Mouse (Mus musculus): ENCODE data around the gene Smyd4.
A peak's percentile ranks its signal among the peaks of the same experiment; 100 is the strongest.

The Smyd4 gene

DNA sequence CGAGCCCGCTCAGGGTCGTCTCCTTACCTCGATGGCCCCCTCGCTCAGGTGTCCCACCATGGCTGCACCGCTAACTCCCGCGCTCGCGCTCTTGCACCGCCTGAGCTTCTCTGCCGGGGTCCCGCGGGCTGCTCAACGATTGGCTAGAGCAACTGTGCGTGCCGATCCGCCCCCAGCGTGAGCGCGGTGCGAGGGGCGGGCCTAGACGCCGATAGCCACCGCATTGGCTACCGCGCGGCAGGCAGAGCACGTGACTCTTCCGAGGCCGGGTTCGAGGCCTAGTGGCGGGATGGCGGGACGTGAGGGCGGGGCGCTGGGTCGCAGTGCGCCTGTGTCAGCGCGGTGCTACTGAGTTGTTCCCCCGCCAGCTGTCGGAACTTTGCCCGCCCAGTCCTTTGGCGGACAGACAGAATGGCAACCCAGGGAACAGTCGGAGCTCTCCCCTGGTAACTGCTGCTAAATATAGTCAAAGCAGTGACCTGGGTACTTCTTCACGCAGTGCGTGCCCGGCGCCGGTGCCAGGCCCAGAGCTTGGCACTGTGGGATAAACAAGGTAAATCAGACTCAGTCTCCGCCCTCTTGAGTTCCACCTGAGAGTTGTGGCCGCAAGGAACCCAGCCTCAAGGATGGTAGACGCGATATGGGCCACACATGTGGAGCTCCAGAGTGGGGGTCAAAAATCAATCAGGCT lies at the start of gene Smyd4, which contains the start of gene Rpa1:
Smyd4 (plus strand) TSS at position 235 of the 691 bp plus-strand sequence.
Rpa1 (minus strand) TSS at position 126 of the 691 bp plus-strand sequence.
- peak; percentile 97 for ATAC-seq (ENCODE audit: insufficient number of reproducible peaks, low FRiP score, low TSS enrichment)

DNA sequence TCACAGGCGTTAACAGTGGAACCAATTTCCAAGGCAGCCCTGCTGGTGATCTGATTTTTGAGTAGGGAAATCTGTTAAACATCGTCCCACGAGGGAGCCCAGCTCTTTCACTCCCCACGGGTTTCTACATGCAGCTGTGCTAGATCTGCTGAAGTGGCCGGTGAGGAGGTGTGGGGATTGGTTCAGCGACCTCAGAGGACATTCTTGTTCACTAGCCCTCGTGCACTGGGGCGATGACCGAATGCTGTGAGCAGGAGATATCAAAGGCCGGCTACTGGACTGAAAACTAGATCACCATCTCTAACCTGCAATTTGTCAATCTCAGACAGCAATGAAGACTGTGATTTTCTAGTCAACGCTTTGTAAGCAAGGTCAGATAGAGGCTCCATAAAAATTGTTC lies 49.7 kb upstream of the Smyd4 start:
- no peak for ATAC-seq (ENCODE audit: insufficient number of reproducible peaks, low FRiP score, low TSS enrichment)

DNA sequence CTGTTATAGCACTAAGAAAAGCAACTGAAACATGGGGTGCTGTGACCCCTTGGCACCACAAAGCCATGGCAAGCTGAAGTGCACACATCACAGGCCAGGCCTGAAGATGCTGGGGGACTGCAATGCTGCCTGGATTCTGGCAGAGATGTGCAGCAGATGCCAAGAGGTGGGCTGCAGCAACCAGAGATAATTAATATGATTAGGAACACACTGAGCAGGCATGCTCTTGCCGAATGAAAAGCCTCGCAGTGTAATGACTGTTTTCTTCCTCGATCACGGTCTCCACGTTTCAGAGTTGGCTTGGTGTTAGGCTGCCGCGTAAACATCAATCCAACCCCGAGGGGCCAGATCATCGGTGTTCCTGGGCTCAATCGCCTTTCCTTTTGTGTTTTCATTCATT lies 48.4 kb upstream of the Smyd4 start:
- ATAC-seq (ENCODE audit: insufficient number of reproducible peaks, low FRiP score, low TSS enrichment) = no peak

DNA sequence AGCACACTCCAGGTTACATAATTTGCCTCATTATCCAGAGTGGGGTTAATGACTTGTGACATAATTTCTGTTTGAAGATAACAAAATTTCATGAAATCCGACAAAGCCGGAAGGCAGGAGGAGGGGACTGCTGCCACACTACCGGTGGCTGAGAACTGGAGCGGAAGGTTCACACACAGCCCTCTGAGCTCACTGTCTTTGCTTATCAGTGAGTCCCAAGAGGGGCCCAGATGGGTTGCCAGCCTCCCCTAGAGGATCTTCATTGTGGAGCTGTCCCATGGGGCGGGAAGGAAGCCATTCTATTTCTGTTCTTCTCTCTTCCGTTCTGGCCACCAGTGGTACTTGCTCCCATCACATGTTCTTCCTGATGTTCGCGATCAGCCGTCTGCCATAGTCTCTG lies 47.3 kb upstream of the Smyd4 start:
- no peak for ATAC-seq (ENCODE audit: insufficient number of reproducible peaks, low FRiP score, low TSS enrichment)

DNA sequence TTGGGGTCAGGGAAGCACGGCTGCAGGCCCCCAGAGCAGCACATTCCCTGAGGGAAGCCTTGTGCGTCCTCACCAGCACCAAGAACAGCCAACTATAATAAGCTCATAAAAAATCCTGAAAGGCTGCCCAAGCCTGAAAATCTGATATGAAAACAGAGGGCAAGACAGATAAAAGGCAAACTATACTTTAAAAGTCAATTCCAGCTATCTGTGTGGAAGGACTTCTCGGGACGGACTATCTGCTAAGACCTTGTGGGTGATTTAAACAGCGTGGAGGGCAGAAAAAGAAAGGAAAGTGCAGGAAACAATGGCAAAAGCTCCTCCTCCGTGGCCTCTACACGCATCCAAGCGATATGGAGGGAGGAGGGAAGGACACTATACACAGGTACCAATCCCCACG lies 43.4 kb upstream of the Smyd4 start:
- no peak for ATAC-seq (ENCODE audit: insufficient number of reproducible peaks, low FRiP score, low TSS enrichment)

DNA sequence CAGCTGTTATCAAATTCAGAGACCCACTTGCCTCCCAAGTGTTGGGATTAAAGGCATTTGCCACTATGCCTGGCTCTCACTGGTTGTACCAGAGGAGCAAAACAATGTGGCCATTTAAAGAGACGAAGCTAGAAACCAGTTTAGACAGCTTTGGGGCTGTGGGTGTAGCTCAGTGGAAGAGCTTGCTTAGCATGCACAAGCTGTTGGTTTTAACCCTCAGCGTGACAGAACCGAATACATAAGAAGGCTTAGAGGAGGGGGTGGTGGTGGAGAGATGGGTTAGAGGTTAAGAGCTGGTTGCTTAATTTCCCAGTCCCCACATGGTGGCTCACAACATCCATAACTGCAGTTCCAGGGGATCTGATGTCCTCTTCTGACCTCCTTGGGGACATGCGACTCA lies 39.6 kb upstream of the Smyd4 start:
- no peak for ATAC-seq (ENCODE audit: insufficient number of reproducible peaks, low FRiP score, low TSS enrichment)

DNA sequence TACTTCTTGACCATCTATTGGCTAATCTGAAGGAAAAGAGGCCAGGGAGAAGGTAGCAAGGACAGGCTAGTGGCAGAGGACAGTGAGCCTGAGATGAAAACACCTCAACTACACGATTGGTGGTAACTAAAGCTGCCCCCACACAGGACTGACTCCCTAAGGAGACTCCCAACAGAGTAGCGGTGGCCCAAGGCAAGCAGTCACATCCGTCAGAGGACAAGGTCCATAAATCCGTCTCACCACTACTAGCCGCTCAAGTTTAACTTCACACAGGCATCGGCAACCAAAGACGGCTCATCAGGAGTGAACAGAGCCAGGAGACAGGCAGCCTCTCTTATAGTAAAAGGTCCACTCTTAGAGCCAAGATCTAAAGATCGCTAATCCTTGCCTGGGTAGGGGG lies 37.4 kb upstream of the Smyd4 start:
- ATAC-seq (ENCODE audit: insufficient number of reproducible peaks, low FRiP score, low TSS enrichment) = no peak

DNA sequence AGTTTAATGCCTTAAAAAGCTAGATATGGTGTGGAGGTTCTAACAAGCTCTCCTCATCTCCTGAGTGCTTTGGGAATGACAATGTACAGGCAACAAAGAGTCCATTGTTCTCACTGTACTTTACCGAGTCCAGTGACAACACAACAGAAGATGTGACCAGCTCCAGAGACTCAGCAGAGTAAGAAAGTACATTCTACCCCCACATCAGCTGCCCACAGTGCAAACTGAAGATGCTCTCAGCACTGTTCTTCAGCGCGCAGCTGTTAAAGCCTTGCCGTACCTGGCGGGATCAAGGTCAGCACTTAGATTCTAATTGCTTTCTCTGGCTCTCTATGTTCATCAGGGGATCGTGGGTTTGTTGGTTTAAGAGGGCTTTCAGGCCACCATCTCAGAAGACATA lies 36.5 kb upstream of the Smyd4 start:
- no peak for ATAC-seq (ENCODE audit: insufficient number of reproducible peaks, low FRiP score, low TSS enrichment)

DNA sequence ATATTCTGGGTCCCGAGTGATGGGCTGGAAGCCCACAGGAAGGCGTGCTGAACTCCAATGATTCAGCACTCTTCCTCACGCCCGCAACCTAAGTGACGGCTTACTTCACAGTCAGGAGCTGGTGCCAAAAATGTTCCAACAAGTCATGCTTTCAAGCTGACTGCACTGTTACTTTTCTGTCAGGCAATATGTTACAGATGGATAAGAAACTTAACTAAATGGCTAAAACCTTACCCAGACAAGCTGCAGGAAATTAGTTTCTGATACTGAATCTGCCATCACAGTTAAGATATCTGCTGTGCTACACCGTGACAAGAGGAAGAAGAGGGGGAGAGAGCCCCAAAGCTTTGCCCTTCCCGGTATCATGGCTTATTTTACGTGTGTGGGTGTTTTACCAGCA lies 34.4 kb upstream of the Smyd4 start:
- no peak for ATAC-seq (ENCODE audit: insufficient number of reproducible peaks, low FRiP score, low TSS enrichment)

DNA sequence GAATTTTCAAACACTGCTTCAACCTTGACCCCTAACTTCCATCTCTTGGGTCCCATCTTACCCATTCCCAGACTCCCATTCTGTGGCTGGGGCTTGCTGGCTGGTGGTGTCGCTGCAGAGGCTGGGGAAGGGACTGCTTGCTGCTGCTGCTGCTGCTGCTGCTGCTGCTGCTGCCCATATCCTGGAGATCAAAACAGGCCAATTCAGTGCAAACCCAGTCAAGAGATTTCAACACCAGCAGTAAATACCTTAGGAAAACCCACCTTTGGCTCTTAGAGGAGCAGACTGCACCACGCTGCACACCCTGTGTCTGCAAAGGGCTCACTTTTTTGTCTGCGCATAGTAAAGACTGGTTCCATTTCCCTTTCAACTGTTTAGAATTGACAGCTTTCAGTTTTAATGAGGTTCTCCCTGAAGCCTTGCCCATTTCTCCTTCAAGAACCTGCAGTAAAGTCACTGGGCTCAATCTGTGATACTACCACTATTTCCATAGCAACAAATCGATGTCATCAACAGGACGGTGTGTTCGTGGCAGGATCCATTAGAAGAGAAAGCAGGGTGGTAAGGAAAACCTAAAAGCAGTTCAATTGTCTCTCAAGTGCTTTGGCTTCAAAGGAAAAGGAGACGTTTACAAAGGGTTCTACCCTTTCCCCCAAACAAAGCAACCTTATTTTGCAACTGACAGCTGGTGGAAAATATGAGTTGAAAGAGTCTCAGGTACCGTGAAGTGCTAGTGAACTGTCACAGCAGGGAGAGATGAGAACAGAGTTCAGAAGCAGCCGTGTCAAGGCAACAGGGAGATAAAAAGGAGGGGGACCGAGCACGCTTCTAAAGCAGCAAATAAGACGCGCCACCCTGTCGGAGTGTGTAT lies 29.6 kb upstream of the Smyd4 start:
- ATAC-seq (ENCODE audit: insufficient number of reproducible peaks, low FRiP score, low TSS enrichment) = no peak

DNA sequence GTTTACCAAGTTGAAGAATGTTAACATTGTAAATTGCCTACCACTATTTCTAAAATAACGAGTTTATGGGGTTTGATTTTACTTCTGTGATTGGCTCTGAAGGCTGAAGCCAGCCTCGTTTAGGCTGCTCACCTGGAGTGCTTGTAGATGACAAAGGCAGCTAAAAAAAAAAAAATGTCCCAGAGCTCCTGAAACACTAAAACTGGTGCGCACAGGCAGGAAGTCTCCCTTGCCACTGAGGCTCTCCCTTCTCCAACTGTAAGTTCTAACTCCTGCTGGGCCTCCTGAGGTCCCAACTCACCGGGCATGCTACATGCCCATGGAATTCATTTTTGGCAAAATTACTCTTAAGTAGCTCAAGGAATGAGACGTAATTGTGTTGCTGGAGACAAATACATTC lies 29.0 kb upstream of the Smyd4 start:
- no peak for ATAC-seq (ENCODE audit: insufficient number of reproducible peaks, low FRiP score, low TSS enrichment)

DNA sequence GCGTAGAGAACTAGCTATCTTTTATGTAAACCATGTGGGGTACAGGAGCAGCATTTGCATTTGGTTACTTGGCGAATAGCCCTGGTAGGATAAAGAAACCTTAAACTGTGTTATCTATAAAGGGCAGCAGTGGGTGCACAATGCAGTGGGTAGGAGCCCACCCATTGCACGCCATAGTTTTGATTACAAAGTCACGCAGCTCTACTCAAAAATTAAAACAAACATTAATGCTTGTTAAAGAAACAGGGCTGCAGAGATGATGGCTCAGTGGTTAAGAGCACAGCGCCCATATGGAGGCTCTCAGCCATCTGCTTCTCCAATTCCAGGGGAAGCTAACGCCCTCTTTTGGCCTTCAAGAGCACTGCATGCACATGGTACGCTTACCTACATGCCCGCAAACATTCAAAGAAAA lies 24.9 kb upstream of the Smyd4 start:
- ATAC-seq (ENCODE audit: insufficient number of reproducible peaks, low FRiP score, low TSS enrichment) = no peak

DNA sequence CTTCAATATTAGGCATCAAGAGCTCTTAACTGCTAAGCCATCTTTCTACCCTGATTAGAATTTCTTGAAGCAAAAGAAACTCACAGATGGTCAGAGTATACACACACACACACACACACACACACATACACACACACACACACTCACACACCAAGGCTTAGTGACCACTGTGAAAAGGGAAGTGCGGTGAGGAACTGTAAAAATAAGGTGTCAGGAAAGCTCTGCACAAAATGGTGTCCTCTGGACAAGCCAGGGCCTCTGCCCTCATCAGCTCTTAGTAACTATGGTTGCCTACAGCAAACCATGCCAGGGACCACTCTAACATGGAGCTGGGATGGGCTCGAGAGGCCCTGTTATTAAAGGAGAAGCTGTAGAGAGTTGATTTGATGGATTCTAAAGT lies 23.8 kb upstream of the Smyd4 start:
- no peak for ATAC-seq (ENCODE audit: insufficient number of reproducible peaks, low FRiP score, low TSS enrichment)

DNA sequence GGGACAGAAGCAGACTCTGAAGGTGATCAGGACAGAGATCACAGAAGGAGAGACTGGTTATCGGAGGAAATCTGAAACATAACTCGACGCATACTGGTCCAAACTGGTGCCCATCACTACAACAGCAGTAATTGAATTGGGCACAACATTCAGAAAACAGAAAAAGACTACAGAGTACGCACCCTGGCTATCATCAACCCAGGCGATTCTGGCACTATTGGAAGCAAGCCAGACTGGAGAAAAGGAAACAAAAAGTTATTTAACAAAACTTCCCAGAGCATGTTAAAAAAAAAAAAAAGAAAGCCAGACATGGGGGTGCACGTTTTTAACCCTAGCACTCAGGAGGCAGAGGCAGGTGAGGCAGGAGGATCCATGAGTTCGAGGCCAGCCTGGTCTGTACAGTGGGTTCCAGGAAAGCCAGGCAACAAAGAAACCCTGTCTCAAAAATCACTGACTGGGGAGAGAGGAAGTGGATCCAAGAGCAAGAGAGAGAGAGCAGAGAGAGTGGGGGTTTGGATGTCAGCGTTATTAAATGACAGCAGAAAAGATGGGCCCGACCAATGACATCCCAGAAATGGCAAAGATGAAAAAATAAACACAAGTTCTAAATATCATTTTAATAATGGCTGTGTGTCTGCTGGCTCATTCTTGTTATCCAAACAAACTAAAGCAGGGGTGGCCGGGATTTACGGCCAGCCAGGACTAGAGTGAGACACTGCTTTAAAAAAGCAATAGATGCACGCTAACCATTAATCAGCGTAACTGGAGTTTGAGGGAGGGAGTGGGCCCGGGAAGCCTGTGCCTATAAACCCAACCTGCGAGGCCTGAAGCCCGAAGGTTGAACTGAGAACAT lies 22.9 kb upstream of the Smyd4 start:
- ATAC-seq (ENCODE audit: insufficient number of reproducible peaks, low FRiP score, low TSS enrichment) = no peak

DNA sequence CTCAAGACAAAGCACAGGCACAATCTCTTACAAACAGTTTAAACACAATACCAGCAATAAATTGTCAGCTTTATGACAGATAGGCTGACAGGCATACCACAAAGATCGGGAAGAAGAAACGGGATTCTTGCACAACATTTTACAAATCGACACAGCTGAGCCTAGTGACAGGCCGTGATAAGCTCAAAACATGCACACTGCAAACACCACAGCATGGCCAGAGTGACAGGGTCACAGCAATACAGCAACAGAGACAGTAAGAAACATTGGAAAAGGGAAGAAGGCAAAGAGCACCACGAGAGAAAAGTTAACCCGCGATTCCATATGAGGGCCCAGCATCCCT lies 22.3 kb upstream of the Smyd4 start:
- no peak for ATAC-seq (ENCODE audit: insufficient number of reproducible peaks, low FRiP score, low TSS enrichment)

DNA sequence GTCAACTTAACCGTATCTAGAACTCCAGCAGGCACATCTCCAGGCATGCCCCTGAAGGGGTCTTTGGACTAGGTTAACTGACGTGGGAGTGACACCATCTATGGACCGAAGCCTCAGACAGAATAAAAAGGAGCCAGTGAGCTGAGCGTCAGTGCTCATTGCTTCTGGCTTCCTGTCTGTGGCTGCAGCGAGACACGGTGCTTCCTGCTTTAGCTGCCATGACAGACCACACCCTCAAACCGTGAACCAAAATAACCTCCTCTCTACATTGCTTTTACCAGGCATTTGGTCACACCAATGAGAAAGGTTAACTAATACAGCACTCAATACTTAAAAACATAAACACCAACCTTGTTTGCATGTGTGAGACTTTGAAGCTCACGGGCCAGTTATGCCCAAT lies 11.6 kb upstream of the Smyd4 start:
- no peak for ATAC-seq (ENCODE audit: insufficient number of reproducible peaks, low FRiP score, low TSS enrichment)

DNA sequence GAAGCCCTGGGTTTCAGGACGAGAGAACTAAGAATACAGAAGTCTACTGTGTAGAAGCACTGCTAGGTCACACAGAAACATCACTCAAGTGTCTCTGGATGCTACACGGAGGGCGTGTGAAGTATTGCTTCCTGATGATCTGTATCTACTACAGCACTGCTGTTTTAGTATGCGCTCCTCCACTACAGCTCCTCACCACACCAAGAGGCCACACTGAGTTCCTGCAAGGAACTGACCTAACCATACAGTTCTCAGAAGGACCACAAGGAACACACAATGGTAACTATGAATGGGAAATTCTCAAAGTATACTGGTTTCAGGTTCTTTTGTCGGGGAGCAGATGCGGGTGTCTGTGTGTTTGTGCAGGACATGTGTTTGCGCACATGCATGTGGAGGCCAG lies 11.0 kb upstream of the Smyd4 start:
- no peak for ATAC-seq (ENCODE audit: insufficient number of reproducible peaks, low FRiP score, low TSS enrichment)

DNA sequence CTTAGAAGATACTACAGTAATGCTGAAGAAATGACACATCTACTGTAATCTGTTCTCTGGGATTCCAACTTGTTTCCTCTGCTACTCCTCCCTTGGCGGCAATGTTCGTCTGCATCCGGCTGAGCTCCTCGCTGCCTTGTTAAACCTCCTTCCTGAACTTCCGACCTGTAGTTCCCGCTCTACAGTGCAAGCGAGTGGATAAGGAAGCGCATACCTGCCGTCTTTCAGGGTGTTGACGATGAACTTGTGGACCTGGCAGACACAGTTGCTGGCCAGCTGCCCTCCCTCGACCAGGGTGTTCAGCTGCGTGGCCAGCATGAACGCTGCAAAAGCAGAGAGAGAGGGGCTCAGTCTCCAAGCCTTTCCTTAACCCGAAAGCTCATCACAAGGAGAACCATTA lies 8.2 kb upstream of the Smyd4 start:
- no peak for ATAC-seq (ENCODE audit: insufficient number of reproducible peaks, low FRiP score, low TSS enrichment)

DNA sequence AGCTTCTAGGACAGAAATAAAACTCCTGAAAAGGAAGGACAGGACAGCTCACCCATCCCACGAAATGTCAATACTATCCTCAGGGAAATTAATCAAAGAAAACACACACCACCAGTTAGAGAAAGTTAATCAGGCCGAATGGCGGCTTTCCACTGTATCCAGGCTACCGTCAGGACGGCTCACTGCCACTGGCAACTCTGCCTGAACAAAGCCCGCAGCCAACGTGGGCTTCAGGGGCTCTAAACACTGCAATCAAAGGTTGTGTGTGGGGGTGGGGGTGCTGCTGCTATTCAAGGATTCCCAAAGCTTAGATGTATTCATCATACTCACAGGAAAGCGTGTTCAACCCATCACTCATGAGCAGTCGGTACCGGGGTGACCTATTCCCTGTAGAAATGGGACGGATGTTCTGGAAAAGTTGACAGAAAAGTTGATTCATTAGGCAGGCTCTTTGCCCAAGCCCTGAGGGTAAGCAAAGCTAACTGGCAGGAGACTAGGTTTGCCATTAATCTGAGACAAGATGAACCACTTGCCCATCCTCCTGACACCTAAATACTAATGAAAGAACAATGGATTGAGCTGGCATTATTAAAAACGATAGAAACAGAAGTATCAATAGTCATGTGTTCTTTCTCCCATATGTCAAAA lies 7.4 kb upstream of the Smyd4 start:
- ATAC-seq (ENCODE audit: insufficient number of reproducible peaks, low FRiP score, low TSS enrichment) = no peak

DNA sequence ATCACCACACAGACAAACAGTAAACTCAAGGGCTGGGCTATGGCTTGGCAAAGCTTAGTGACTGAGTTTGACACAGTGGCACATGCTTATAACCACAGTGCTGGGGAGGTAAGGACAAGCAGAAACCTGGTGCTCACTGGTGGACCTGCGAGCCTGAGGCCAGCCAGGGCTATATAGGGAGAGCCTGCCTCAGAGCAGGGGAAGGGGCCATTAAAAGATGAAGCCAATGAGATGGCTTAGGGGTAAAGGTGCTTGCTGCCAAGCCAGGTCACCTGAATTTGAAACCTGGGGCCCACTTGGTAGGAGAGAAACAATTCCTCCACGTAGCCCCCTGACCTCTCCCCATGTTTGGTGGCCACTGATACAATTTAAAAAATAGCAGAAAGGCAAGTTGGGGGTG lies 5.1 kb upstream of the Smyd4 start:
- ATAC-seq (ENCODE audit: insufficient number of reproducible peaks, low FRiP score, low TSS enrichment) = no peak

DNA sequence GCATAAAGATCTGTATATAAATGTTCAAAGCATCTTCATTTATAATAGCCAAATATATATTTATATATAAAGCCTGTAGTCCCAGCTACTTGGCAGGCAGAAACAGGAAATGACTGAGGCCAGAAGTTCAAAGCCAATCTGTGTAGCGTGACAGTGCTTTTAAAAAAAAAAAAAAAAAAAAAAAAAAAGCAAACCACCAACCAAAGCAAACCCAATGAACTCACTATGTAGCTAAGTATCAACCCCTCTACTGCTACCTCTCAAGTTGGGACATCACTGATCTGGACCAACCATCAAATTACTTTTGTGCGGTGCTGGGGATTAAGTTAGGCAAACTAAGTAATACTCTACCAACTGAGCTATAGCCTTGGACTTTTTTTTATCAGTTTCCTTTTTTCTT lies 4.1 kb upstream of the Smyd4 start:
- no peak for ATAC-seq (ENCODE audit: insufficient number of reproducible peaks, low FRiP score, low TSS enrichment)

All from cerebellum, adult (tissue).